Mouse (Mus musculus): Measurements from ENCODE around the gene Cdkl3. TPM values are rescaled to one million over a fixed set of nuclear protein-coding genes. Genes with fewer than 3 reads are reported as not detected.

Cdkl3 gene
- polyA plus RNA-seq, 1 experiment from 2014 or later, result 13.0 TPM

Small RNA genes within 50 kb of the gene (microRNA-seq; reads per million reads assigned to microRNA genes)
- gene Gm24157 (1.5 reads per million), gene Mir3061 (53.6 reads per million, percentile 42 among the genes with 10 or more reads in this experiment)

Other genes starting within 250 kb of the Cdkl3 start
- gene Sec24a, start 240.6 kb upstream of the Cdkl3 start, polyA plus RNA-seq (2016; fragmentation: Nextera tagmentation; extraction: Ambion mirVana), result 12.8 and 14.0 TPM in 2 replicates
- gene Sar1b, start 240.5 kb upstream of the Cdkl3 start, polyA plus RNA-seq (2016; fragmentation: Nextera tagmentation; extraction: Ambion mirVana), result 112 and 114 TPM in 2 replicates
- gene Jade2, start 146.6 kb upstream of the Cdkl3 start, polyA plus RNA-seq (2016; fragmentation: Nextera tagmentation; extraction: Ambion mirVana), result 0.57 and 0.64 TPM in 2 replicates
- 138 and 144 TPM in 2 replicates for gene Cdkn2aipnl, start 36.6 kb upstream of the Cdkl3 start, polyA plus RNA-seq (2016; fragmentation: Nextera tagmentation; extraction: Ambion mirVana)
- 199 TPM in 2 replicates for gene Ube2b, start 3.5 kb upstream of the Cdkl3 start, polyA plus RNA-seq (2016; fragmentation: Nextera tagmentation; extraction: Ambion mirVana)
- gene Ppp2ca, start 94.5 kb downstream of the Cdkl3 start, polyA plus RNA-seq (2016; fragmentation: Nextera tagmentation; extraction: Ambion mirVana), result 86.5 and 88.4 TPM in 2 replicates
- not detected in 2 replicates for gene Olfr1373, start 141.3 kb downstream of the Cdkl3 start, polyA plus RNA-seq (2016; fragmentation: Nextera tagmentation; extraction: Ambion mirVana)
- gene Olfr1371, start 209.8 kb downstream of the Cdkl3 start, polyA plus RNA-seq (2016; fragmentation: Nextera tagmentation; extraction: Ambion mirVana), result not detected in 2 replicates
- 906 and 908 TPM in 2 replicates for gene Skp1a, start 227.8 kb downstream of the Cdkl3 start, polyA plus RNA-seq (2016; fragmentation: Nextera tagmentation; extraction: Ambion mirVana)